Mouse (Mus musculus): ENCODE results near the gene Ghdc. TPM values are rescaled to one million over a fixed set of nuclear protein-coding genes. Genes with fewer than 3 reads are reported as not detected.

The Ghdc gene
- total and polyA plus RNA-seq, 2 experiments from 2014 or later = 7.5 to 15.9 TPM

DNA sequence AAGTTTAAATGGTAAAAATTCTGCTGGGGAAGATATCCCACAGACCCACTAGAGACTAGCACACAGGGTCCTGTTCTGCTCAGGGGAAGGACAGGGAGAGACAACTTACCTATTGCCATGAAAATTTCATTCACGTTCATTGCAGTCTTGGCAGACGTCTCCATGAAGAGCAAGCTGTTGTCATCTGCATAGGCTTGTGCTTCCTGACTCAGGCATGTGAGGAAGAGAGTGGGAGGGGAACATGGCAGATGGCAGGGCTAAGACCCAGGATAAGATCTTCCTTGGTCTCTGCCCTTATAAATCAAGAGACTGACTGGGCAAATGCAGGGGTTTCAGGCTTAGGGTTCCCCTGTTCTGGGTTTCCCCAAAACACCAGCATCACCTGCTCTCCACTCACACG lies 54.1 kb downstream of the Ghdc start:
- Histone ChIP-seq H3K4me2 (ENCODE audit: low read depth, low read length) (no peak overlapping the region), H3K9me3 (ENCODE audit: low read length) (no peaks in the 10 kb centered on the region), H3K36me3 (ENCODE audit: insufficient read depth, low read length) (peaks cover 25% of the 10 kb centered on the region), H3K27me3 (ENCODE audit: insufficient read depth, low read length) (no peaks in the 10 kb centered on the region), H3K9ac (replicated peaks; ENCODE audit: low read length) (no peak overlapping the region), H3K4me1 (ENCODE audit: insufficient read depth, low read length) (peaks cover under 1% of the 10 kb centered on the region; the same call in 1 of the 2 replicates), H3K27ac (no peak overlapping the region), H3K4me3 (ENCODE audit: low read length) (no peak overlapping the region)
- no peak for TF ChIP-seq CTCF (IDR thresholded peaks at IDR 0.05; ENCODE audit: low read depth)
- WGBS = 84% methylated on average over 3 of the region's 3 CpGs
- DNase-seq (ENCODE audit: low spot score) (no peak), ATAC-seq (no peak)

Other genes with a start within 250 kb of the Ghdc start
- 229 and 235 TPM in 2 replicates for gene Acly, start 243.0 kb downstream of the Ghdc start, total RNA-seq (2014; rRNA removed)
- gene Acly, start 243.0 kb downstream of the Ghdc start, polyA plus RNA-seq (2015; fragmentation: Nextera tagmentation; extraction: Ambion mirVana) = 130 and 135 TPM in 2 replicates
- 1.5 and 2.4 TPM in 2 replicates for gene Ttc25, start 225.3 kb downstream of the Ghdc start, total RNA-seq (2014; rRNA removed)
- 1.8 and 2.0 TPM in 2 replicates for gene Ttc25, start 225.3 kb downstream of the Ghdc start, polyA plus RNA-seq (2015; fragmentation: Nextera tagmentation; extraction: Ambion mirVana)
- 95.3 and 125 TPM in 2 replicates for gene Cnp, start 196.1 kb downstream of the Ghdc start, total RNA-seq (2014; rRNA removed)
- gene Cnp, start 196.1 kb downstream of the Ghdc start, polyA plus RNA-seq (2015; fragmentation: Nextera tagmentation; extraction: Ambion mirVana) = 121 and 146 TPM in 2 replicates
- gene Nkiras2, start 151.7 kb downstream of the Ghdc start, total RNA-seq (2014; rRNA removed) = 125 and 131 TPM in 2 replicates
- gene Nkiras2, start 151.7 kb downstream of the Ghdc start, polyA plus RNA-seq (2015; fragmentation: Nextera tagmentation; extraction: Ambion mirVana) = 77.5 and 82.1 TPM in 2 replicates
- gene Dnajc7, start 150.8 kb downstream of the Ghdc start, total RNA-seq (2014; rRNA removed) = 64.6 and 73.8 TPM in 2 replicates
- gene Dnajc7, start 150.8 kb downstream of the Ghdc start, polyA plus RNA-seq (2015; fragmentation: Nextera tagmentation; extraction: Ambion mirVana) = 237 and 246 TPM in 2 replicates
- 9.8 and 13.0 TPM in 2 replicates for gene Zfp385c, start 78.5 kb downstream of the Ghdc start, total RNA-seq (2014; rRNA removed)
- gene Zfp385c, start 78.5 kb downstream of the Ghdc start, polyA plus RNA-seq (2015; fragmentation: Nextera tagmentation; extraction: Ambion mirVana) = 10.0 and 11.3 TPM in 2 replicates
- 0.61 and 1.2 TPM in 2 replicates for gene Dhx58, start 66.7 kb downstream of the Ghdc start, total RNA-seq (2014; rRNA removed)
- gene Dhx58, start 66.7 kb downstream of the Ghdc start, polyA plus RNA-seq (2015; fragmentation: Nextera tagmentation; extraction: Ambion mirVana) = 2.7 and 3.1 TPM in 2 replicates
- gene Kat2a, start 58.5 kb downstream of the Ghdc start, total RNA-seq (2014; rRNA removed) = 62.6 and 63.3 TPM in 2 replicates
- 56.0 and 61.7 TPM in 2 replicates for gene Kat2a, start 58.5 kb downstream of the Ghdc start, polyA plus RNA-seq (2015; fragmentation: Nextera tagmentation; extraction: Ambion mirVana)
- gene Hspb9, start 57.1 kb downstream of the Ghdc start, total RNA-seq (2014; rRNA removed) = not detected in 2 replicates
- gene Hspb9, start 57.1 kb downstream of the Ghdc start, polyA plus RNA-seq (2015; fragmentation: Nextera tagmentation; extraction: Ambion mirVana) = 0.24 and 0.28 TPM in 2 replicates
- gene Rab5c, start 32.7 kb downstream of the Ghdc start, total RNA-seq (2014; rRNA removed) = 246 and 248 TPM in 2 replicates
- 34.1 and 34.4 TPM in 2 replicates for gene Rab5c, start 32.7 kb downstream of the Ghdc start, polyA plus RNA-seq (2015; fragmentation: Nextera tagmentation; extraction: Ambion mirVana)
- gene Kcnh4, start 11.0 kb downstream of the Ghdc start, total RNA-seq (2014; rRNA removed) = 10.0 and 12.9 TPM in 2 replicates
- 3.6 and 4.2 TPM in 2 replicates for gene Kcnh4, start 11.0 kb downstream of the Ghdc start, polyA plus RNA-seq (2015; fragmentation: Nextera tagmentation; extraction: Ambion mirVana)
- 6.9 TPM in 1 of 2 replicates, not detected in the other for gene Hcrt, start 8.0 kb downstream of the Ghdc start, total RNA-seq (2014; rRNA removed)
- gene Hcrt, start 8.0 kb downstream of the Ghdc start, polyA plus RNA-seq (2015; fragmentation: Nextera tagmentation; extraction: Ambion mirVana) = 0.88 and 1.2 TPM in 2 replicates
- 21.8 and 25.0 TPM in 2 replicates for gene Stat5b, start 79.8 kb upstream of the Ghdc start, total RNA-seq (2014; rRNA removed)
- gene Stat5b, start 79.8 kb upstream of the Ghdc start, polyA plus RNA-seq (2015; fragmentation: Nextera tagmentation; extraction: Ambion mirVana) = 12.5 and 12.8 TPM in 2 replicates
- gene Stat5a, start 88.4 kb upstream of the Ghdc start, total RNA-seq (2014; rRNA removed) = 4.1 and 5.5 TPM in 2 replicates
- 2.5 and 3.3 TPM in 2 replicates for gene Stat5a, start 88.4 kb upstream of the Ghdc start, polyA plus RNA-seq (2015; fragmentation: Nextera tagmentation; extraction: Ambion mirVana)
- 49.7 and 56.2 TPM in 2 replicates for gene Stat3, start 168.6 kb upstream of the Ghdc start, total RNA-seq (2014; rRNA removed)
- gene Stat3, start 168.6 kb upstream of the Ghdc start, polyA plus RNA-seq (2015; fragmentation: Nextera tagmentation; extraction: Ambion mirVana) = 41.4 and 43.4 TPM in 2 replicates
- gene Cavin1, start 199.9 kb upstream of the Ghdc start, total RNA-seq (2014; rRNA removed) = 19.7 and 26.3 TPM in 2 replicates
- 48.6 and 50.2 TPM in 2 replicates for gene Cavin1, start 199.9 kb upstream of the Ghdc start, polyA plus RNA-seq (2015; fragmentation: Nextera tagmentation; extraction: Ambion mirVana)
- 213 and 222 TPM in 2 replicates for gene Atp6v0a1, start 238.5 kb upstream of the Ghdc start, total RNA-seq (2014; rRNA removed)
- gene Atp6v0a1, start 238.5 kb upstream of the Ghdc start, polyA plus RNA-seq (2015; fragmentation: Nextera tagmentation; extraction: Ambion mirVana) = 162 and 181 TPM in 2 replicates

Measured in hindbrain, postnatal 0 days (tissue).